Mouse (Mus musculus) left cerebral cortex, postnatal 25 days (tissue): ENCODE results near the gene Foxp4. TPM values are rescaled to one million over a fixed set of nuclear protein-coding genes. Genes with fewer than 3 reads are reported as not detected.

Source experiments
- DNase-seq, 2 experiments: peaks; one replicate each; pipeline ENCODE4 v3.0.0; 2022; ENCODE audit warnings: low spot score in 2 of 2, mixed read lengths in 1 of 2
- intact Hi-C: fragments of 180-260 bp; cut with DNase I; formaldehyde crosslinking; loops from one replicate; pipeline ENCODE4 v1.15.1; 2025
- total RNA-seq, 2 experiments: library from RNA; stranded (reverse); gene quantifications; 2 replicates each; pipeline ENCODE4 v1.2.3; 2021

Foxp4 gene
- total RNA-seq, 2 experiments from 2014 or later = 41.3 to 42.7 TPM

- intact Hi-C loops = no loop called here
- DNase-seq = peak in 1 of 2 experiments; percentile 10
Observed at GRCm38 (mm10) chr17:47833029-47833627, 91.3 kb downstream of the Foxp4 start.

GRCm38 (mm10) chr17:47832501-47833028 is 91.9 kb downstream of the Foxp4 start:
- intact Hi-C loops = no loop called here
- DNase-seq = no peak

GRCm38 (mm10) chr17:47831772-47832171 is 92.7 kb downstream of the Foxp4 start:
- intact Hi-C loops = no loop called here
- no peak for DNase-seq

- DNase-seq = no peak
- intact Hi-C loops = no loop called here
Observed at GRCm38 (mm10) chr17:47831161-47831560, 93.3 kb downstream of the Foxp4 start.

- no peak for DNase-seq
- intact Hi-C loops = no loop called here
Observed at GRCm38 (mm10) chr17:47821339-47821738, 103.1 kb downstream of the Foxp4 start.

- no peak for DNase-seq
- intact Hi-C loops = no loop called here
Observed at GRCm38 (mm10) chr17:47818038-47818725, 106.3 kb downstream of the Foxp4 start.

Other genes starting within 250 kb of the Foxp4 start
- gene Tomm6, start 236.3 kb downstream of the Foxp4 start, total RNA-seq = 100 to 1,000 TPM; 209 to 215 TPM
- 10 to 100 TPM; 22.0 to 24.2 TPM for gene Frs3, start 235.6 kb downstream of the Foxp4 start, total RNA-seq
- 1 to 10 TPM; 3.3 to 3.8 TPM for gene Gm21981, start 230.2 kb downstream of the Foxp4 start, total RNA-seq
- gene Prickle4, start 229.9 kb downstream of the Foxp4 start, total RNA-seq = 1 to 10 TPM; 4.2 to 5.7 TPM
- not detected for gene Pgc, start 197.8 kb downstream of the Foxp4 start, total RNA-seq
- 10 to 100 TPM in 1 of 2 experiments, 1 to 10 TPM in 1; 8.2 to 11.5 TPM for gene Tfeb, start 187.6 kb downstream of the Foxp4 start, total RNA-seq
- 1 to 10 TPM in 1 of 2 experiments, under 1 TPM in 1; 0.80 to 1.4 TPM for gene Mdfi, start 90.0 kb downstream of the Foxp4 start, total RNA-seq
- not detected for gene 1700122O11Rik, start 113.6 kb upstream of the Foxp4 start, total RNA-seq
- not detected for gene 1700067P10Rik, start 164.7 kb upstream of the Foxp4 start, total RNA-seq
- not detected for gene 9830107B12Rik, start 221.6 kb upstream of the Foxp4 start, total RNA-seq
- gene A530064D06Rik, start 242.6 kb upstream of the Foxp4 start, total RNA-seq = not detected